Mouse (Mus musculus): ENCODE measurements around the gene Sh3bgrl2. TPM values are rescaled to one million over a fixed set of nuclear protein-coding genes. Genes with fewer than 3 reads are reported as not detected.

The Sh3bgrl2 gene
- polyA plus RNA-seq, 1 experiment from 2014 or later = 5.6 TPM

DNA sequence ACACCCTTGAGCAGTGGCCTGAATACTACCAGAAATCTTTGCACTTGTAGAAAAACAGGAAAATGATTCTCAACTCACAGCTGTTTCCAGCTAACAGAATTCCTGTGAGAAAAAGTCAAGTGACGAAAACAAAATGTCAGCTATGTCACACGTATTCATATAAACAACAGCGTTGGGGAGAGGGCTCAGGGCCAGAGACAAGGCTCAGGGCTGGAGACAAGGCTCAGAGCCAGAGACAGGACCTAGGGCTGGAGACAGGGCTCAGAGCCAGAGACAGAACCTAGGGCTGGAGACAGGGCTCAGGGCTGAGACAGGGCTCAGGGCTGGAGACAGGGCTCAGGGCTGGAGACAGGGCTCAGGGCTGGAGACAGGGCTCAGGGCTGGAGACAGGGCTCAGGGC, 139.8 kb downstream of the Sh3bgrl2 start:
- Histone ChIP-seq H3K4me1 (replicated peaks) (peaks cover 23% of the 10 kb centered on the region), H3K27me3 (ENCODE audit: insufficient read depth, poor library complexity, severe bottlenecking) (no peaks in the 10 kb centered on the region), H3K4me3 (no peak overlapping the region), H3K36me3 (no peaks in the 10 kb centered on the region), H3K9me3 (no peaks in the 10 kb centered on the region), H3K27ac (peak overlapping the region; percentile 62)
- WGBS = 68% methylated on average over 3 of the region's 3 CpGs
- DNase-seq (ENCODE audit: low spot score) = no peak

Other genes starting within 250 kb of the Sh3bgrl2 start
- gene Lca5, start 107.2 kb upstream of the Sh3bgrl2 start, polyA plus RNA-seq (2016; fragmentation: Nextera tagmentation; extraction: Ambion mirVana) = 19.2 and 20.1 TPM in 2 replicates

Measured in hindbrain, embryonic 10.5 days (tissue).